Mouse (Mus musculus) testis, adult 2 months (tissue): ENCODE data around the gene Ubxn2a.

ENCODE experiments used
- CTCF ChIP-seq: fragments of 200-500 bp; IDR thresholded peaks from 2 replicates; pipeline ENCODE4 v1.5.1; 2012; ENCODE audit warnings: low read depth, mild to moderate bottlenecking, inconsistent platforms, low read length, moderate library complexity; ENCODE audit not compliant: control insufficient read depth, insufficient read depth, insufficient replicate concordance
- POLR2A ChIP-seq: fragments of 200-500 bp; IDR thresholded peaks from 2 replicates; pipeline ENCODE4 v1.6.1; 2012; ENCODE audit warnings: low read depth, mild to moderate bottlenecking, inconsistent platforms, low read length, moderate library complexity; ENCODE audit not compliant: control insufficient read depth

DNA sequence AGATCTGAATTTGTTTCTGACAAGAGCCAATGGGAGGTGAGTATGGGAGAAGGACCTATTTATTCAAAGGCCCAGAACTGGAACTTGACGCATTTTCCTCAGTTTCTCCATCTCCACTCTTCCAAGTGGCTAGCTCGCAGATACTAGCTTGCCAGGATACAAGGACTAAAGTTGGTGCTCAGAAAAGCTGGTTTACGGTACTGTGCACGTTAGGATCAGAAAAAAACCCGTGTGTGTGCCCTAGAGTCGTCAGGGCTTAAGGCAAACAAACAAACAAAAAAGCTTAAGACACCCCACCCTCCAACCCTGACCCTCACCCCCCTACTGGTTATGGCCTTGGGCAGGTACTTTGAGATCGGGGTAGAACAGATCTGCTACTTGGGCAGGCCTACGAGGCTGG lies 65.0 kb downstream of the Ubxn2a start:
- TF ChIP-seq CTCF, result no peak
- TF ChIP-seq POLR2A, result no peak
